Mouse (Mus musculus) olfactory bulb, adult 2 months (tissue): ENCODE data around the gene Pou2f3.

ENCODE experiments used
- CTCF ChIP-seq: fragments of 200-500 bp; IDR thresholded peaks from 2 replicates; pipeline ENCODE4 v1.5.1; 2012; ENCODE audit warnings: low read depth, mild to moderate bottlenecking, low read length, moderate library complexity; ENCODE audit not compliant: insufficient read depth
- POLR2A ChIP-seq: fragments of 200-500 bp; IDR thresholded peaks from 2 replicates; pipeline ENCODE4 v1.6.1; 2012; ENCODE audit warnings: mild to moderate bottlenecking, low read depth, low read length, moderate library complexity; ENCODE audit not compliant: insufficient read depth

- TF ChIP-seq CTCF (no peak), POLR2A (no peak)
Measured at GRCm38 (mm10) chr9:43107187-43107517, 103.0 kb downstream of the Pou2f3 start, which contains the start of gene Arhgef12.
